Mouse (Mus musculus): ENCODE data around the gene Poldip3. TPM values are rescaled to one million over a fixed set of nuclear protein-coding genes. Genes with fewer than 3 reads are reported as not detected.

The Poldip3 gene
- polyA plus RNA-seq, 1 experiment from 2014 or later = 75.9 TPM

DNA sequence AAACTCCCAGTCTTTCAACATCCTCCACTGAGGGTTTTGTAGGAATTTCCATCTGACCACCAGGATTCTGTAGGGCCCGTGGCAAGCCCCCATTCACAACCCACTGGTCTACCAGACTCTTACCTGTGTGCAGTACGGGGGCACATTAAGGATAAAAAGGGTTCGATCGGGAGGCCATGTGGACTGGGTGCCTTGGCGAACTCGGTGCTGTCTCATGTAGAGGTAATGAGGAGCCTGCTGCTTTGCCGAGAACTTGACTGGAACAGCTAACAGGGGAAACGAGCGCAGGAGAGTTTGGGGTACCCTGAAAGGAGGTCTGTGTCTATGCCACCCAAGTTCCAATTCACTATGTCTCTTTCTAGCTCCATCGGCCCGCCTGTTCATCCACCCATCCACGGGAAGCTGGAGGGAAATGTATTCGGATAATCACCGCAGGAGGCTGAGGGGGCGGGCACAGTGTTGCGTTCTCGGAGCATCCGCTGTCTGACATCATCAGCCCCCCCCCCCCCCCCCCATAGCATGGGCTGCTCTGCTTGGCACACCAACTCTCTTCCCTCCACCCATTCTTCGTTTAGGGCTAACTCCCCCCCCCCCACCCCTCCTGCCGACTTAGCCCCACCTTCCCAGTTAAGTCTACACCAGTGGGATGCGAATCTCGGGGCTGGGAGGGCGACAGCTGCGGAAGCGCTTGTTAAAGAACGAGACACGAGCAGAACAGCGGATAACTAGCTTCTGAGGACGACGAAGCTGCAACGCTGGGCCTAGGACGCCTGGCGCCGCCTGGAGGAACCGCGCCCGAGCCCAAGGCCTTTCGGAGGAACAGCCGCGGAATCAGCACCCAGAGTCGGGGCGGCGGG, 27.2 kb downstream of the Poldip3 start:
- no peaks in the 10 kb centered on the region for H3K27me3 ChIP-seq (ENCODE audit: control insufficient read depth, insufficient read depth, low read length)
- H3K4me1 ChIP-seq (ENCODE audit: control insufficient read depth, insufficient read depth, low read length) = peaks cover 12% of the 10 kb centered on the region
- H3K9me3 ChIP-seq (replicated peaks; ENCODE audit: control insufficient read depth, low read length) = no peaks in the 10 kb centered on the region
- peak overlapping the region; percentile 95 for H3K4me3 ChIP-seq (ENCODE audit: low read length)
- ATAC-seq (replicated peaks; ENCODE audit: extremely low read depth, insufficient read depth, low FRiP score) = peak; percentile 21
- H3K36me3 ChIP-seq (ENCODE audit: control insufficient read depth, insufficient read depth) = peaks cover 35% of the 10 kb centered on the region
- peak overlapping the region; percentile 86 for H3K9ac ChIP-seq (ENCODE audit: low read length)
- peak overlapping the region; percentile 76 for H3K27ac ChIP-seq (ENCODE audit: low read length)
- WGBS = 4% methylated on average over 40 of the region's 43 CpGs
- H3K4me2 ChIP-seq (ENCODE audit: low read depth, low read length) = peak overlapping the region; percentile 87

GRCm38 (mm10) chr15:83118360-83118759, 30.8 kb downstream of the Poldip3 start:
- Histone ChIP-seq H3K4me3 (ENCODE audit: low read length) (no peak overlapping the region), H3K9ac (ENCODE audit: low read length) (no peak overlapping the region), H3K36me3 (ENCODE audit: control insufficient read depth, insufficient read depth) (peaks cover 23% of the 10 kb centered on the region), H3K4me2 (ENCODE audit: low read depth, low read length) (no peak overlapping the region), H3K27ac (ENCODE audit: low read length) (no peak overlapping the region), H3K9me3 (replicated peaks; ENCODE audit: control insufficient read depth, low read length) (no peaks in the 10 kb centered on the region), H3K4me1 (ENCODE audit: control insufficient read depth, insufficient read depth, low read length) (peaks cover 13% of the 10 kb centered on the region), H3K27me3 (ENCODE audit: control insufficient read depth, insufficient read depth, low read length) (no peaks in the 10 kb centered on the region)
- ATAC-seq (replicated peaks; ENCODE audit: extremely low read depth, insufficient read depth, low FRiP score) = no peak
- WGBS = 43% methylated on average over 7 of the region's 7 CpGs

DNA sequence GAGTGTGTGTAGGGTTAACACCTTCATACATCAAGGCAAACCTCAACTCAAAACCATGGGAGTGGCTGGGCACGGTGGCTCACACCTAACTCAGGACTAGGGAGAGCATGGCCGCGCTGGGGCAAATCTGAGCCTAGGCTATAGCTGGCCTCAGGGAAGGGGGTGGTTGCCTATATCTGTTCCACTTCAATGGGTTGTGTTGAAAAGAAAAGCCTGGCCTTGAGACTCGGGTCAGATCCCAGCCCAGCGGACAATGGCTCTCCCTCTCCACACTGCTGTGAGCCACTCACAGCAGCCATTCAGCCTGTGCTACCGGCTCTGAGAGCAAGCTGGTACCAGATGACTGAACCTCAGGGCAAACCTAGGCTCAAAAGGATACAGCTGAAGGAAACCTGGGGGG, 34.1 kb downstream of the Poldip3 start:
- no peak overlapping the region for H3K9ac ChIP-seq (ENCODE audit: low read length)
- H3K36me3 ChIP-seq (ENCODE audit: control insufficient read depth, insufficient read depth) = peaks cover 23% of the 10 kb centered on the region
- H3K27me3 ChIP-seq (ENCODE audit: control insufficient read depth, insufficient read depth, low read length) = no peaks in the 10 kb centered on the region
- WGBS = 80% methylated on average over 6 of the region's 6 CpGs
- H3K9me3 ChIP-seq (replicated peaks; ENCODE audit: control insufficient read depth, low read length) = no peaks in the 10 kb centered on the region
- H3K4me3 ChIP-seq (ENCODE audit: low read length) = no peak overlapping the region
- no peak overlapping the region for H3K4me2 ChIP-seq (ENCODE audit: low read depth, low read length)
- no peak overlapping the region for H3K27ac ChIP-seq (ENCODE audit: low read length)
- H3K4me1 ChIP-seq (ENCODE audit: control insufficient read depth, insufficient read depth, low read length) = peaks cover 9% of the 10 kb centered on the region
- ATAC-seq (replicated peaks; ENCODE audit: extremely low read depth, insufficient read depth, low FRiP score) = no peak

DNA sequence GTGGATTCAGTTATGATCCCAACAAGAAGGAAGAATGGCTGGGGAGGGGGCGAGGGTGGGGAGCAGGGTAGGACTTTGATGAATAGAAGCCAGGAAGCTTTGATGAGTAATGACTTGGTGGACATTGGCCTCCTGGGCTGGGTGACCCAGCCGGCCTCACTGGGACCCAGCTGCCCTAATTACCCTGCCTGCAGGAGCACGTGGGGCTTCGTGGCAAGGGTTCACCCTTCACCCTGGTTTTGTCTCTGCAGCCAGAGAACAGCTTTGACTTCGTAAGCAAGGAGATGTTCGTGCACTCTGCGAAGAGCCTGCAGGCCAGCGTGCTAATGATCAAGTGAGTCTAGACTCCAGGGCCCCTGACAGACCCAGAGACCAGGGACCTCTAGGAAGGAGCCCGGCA, 35.1 kb downstream of the Poldip3 start:
- no peak overlapping the region for H3K4me2 ChIP-seq (ENCODE audit: low read depth, low read length)
- H3K4me3 ChIP-seq (ENCODE audit: low read length) = no peak overlapping the region
- H3K27me3 ChIP-seq (ENCODE audit: control insufficient read depth, insufficient read depth, low read length) = no peaks in the 10 kb centered on the region
- peaks cover 22% of the 10 kb centered on the region for H3K36me3 ChIP-seq (ENCODE audit: control insufficient read depth, insufficient read depth)
- ATAC-seq (replicated peaks; ENCODE audit: extremely low read depth, insufficient read depth, low FRiP score) = no peak
- WGBS = 86% methylated on average over 9 of the region's 9 CpGs
- H3K9me3 ChIP-seq (replicated peaks; ENCODE audit: control insufficient read depth, low read length) = no peaks in the 10 kb centered on the region
- peaks cover 9% of the 10 kb centered on the region for H3K4me1 ChIP-seq (ENCODE audit: control insufficient read depth, insufficient read depth, low read length)
- H3K27ac ChIP-seq (ENCODE audit: low read length) = no peak overlapping the region
- H3K9ac ChIP-seq (ENCODE audit: low read length) = no peak overlapping the region

DNA sequence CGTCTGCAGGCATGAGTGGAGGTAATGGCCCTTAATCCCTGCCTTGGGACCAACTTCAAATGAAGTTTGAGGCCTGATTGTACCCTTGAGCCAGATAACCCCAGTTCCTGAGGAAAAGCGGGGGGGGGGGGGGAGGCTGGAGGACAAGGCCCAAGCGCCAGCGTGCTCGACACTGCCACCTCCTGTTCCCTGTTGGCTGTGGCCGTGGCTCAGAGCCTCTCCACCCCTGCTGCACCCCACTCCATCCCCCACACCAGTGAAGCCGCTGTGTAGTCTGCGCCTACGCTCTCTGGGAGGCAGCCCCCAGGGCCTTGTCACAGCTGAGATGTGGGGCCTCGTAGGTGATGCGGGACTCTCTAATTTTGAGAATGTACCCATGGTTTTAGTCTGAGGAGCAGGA, 36.3 kb downstream of the Poldip3 start:
- no peaks in the 10 kb centered on the region for H3K9me3 ChIP-seq (replicated peaks; ENCODE audit: control insufficient read depth, low read length)
- peak; percentile 67; the same call in 1 of the 2 replicates for ATAC-seq (replicated peaks; ENCODE audit: extremely low read depth, insufficient read depth, low FRiP score)
- 0 out of 2 replicates have a peak overlapping the region, but pooled peaks have one; percentile 33 for H3K9ac ChIP-seq (ENCODE audit: low read length)
- H3K27me3 ChIP-seq (ENCODE audit: control insufficient read depth, insufficient read depth, low read length) = no peaks in the 10 kb centered on the region
- H3K4me1 ChIP-seq (ENCODE audit: control insufficient read depth, insufficient read depth, low read length) = peaks cover 9% of the 10 kb centered on the region
- peaks cover 17% of the 10 kb centered on the region for H3K36me3 ChIP-seq (ENCODE audit: control insufficient read depth, insufficient read depth)
- H3K27ac ChIP-seq (ENCODE audit: low read length) = no peak overlapping the region
- no peak overlapping the region for H3K4me3 ChIP-seq (ENCODE audit: low read length)
- peak overlapping the region; percentile 40 for H3K4me2 ChIP-seq (ENCODE audit: low read depth, low read length)
- 8% methylated on average over 10 of the region's 11 CpGs for WGBS

- no peak overlapping the region for H3K27ac ChIP-seq (ENCODE audit: low read length)
- H3K4me2 ChIP-seq (ENCODE audit: low read depth, low read length) = no peak overlapping the region
- no peak for ATAC-seq (replicated peaks; ENCODE audit: extremely low read depth, insufficient read depth, low FRiP score)
- peaks cover 8% of the 10 kb centered on the region for H3K36me3 ChIP-seq (ENCODE audit: control insufficient read depth, insufficient read depth)
- no peaks in the 10 kb centered on the region for H3K27me3 ChIP-seq (ENCODE audit: control insufficient read depth, insufficient read depth, low read length)
- WGBS = 75% methylated on average over 7 of the region's 7 CpGs
- H3K4me1 ChIP-seq (ENCODE audit: control insufficient read depth, insufficient read depth, low read length) = peaks cover 9% of the 10 kb centered on the region
- H3K9me3 ChIP-seq (replicated peaks; ENCODE audit: control insufficient read depth, low read length) = no peaks in the 10 kb centered on the region
- no peak overlapping the region for H3K4me3 ChIP-seq (ENCODE audit: low read length)
- no peak overlapping the region for H3K9ac ChIP-seq (ENCODE audit: low read length)
Observed at GRCm38 (mm10) chr15:83111874-83112273, 37.3 kb downstream of the Poldip3 start.

DNA sequence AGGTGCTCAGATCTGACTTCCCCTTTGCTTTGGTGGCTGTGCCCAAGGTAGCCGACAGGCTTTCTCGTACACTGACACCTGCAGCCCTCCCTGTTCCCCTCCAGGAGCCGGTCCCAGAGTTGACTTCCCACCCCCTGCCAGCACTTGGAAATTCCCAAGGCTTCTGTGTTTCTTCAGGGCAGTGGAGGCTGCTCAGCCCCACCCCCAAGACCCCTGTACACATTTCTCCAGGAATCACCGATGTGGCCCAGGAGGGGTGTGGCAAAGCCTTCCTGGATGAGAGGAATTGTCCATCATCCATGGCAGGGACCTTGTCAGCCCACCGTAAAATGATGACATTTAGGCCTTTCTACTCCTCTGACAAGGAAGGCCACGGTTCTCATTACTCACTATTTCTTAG, 37.9 kb downstream of the Poldip3 start:
- Histone ChIP-seq H3K9me3 (replicated peaks; ENCODE audit: control insufficient read depth, low read length) (no peaks in the 10 kb centered on the region), H3K27me3 (ENCODE audit: control insufficient read depth, insufficient read depth, low read length) (no peaks in the 10 kb centered on the region), H3K4me3 (ENCODE audit: low read length) (no peak overlapping the region), H3K4me2 (ENCODE audit: low read depth, low read length) (no peak overlapping the region), H3K9ac (ENCODE audit: low read length) (no peak overlapping the region), H3K27ac (ENCODE audit: low read length) (no peak overlapping the region), H3K36me3 (ENCODE audit: control insufficient read depth, insufficient read depth) (peaks cover 7% of the 10 kb centered on the region), H3K4me1 (ENCODE audit: control insufficient read depth, insufficient read depth, low read length) (peaks cover 9% of the 10 kb centered on the region)
- 56% methylated on average over 6 of the region's 6 CpGs for WGBS
- ATAC-seq (replicated peaks; ENCODE audit: extremely low read depth, insufficient read depth, low FRiP score) = no peak

- peaks cover 3% of the 10 kb centered on the region for H3K4me1 ChIP-seq (ENCODE audit: control insufficient read depth, insufficient read depth, low read length)
- 75% methylated on average over 6 of the region's 6 CpGs for WGBS
- H3K4me2 ChIP-seq (ENCODE audit: low read depth, low read length) = no peak overlapping the region
- no peak overlapping the region for H3K27ac ChIP-seq (ENCODE audit: low read length)
- no peaks in the 10 kb centered on the region for H3K9me3 ChIP-seq (replicated peaks; ENCODE audit: control insufficient read depth, low read length)
- H3K36me3 ChIP-seq (ENCODE audit: control insufficient read depth, insufficient read depth) = peaks cover 4% of the 10 kb centered on the region
- no peak overlapping the region for H3K9ac ChIP-seq (ENCODE audit: low read length)
- ATAC-seq (replicated peaks; ENCODE audit: extremely low read depth, insufficient read depth, low FRiP score) = no peak
- H3K27me3 ChIP-seq (ENCODE audit: control insufficient read depth, insufficient read depth, low read length) = no peaks in the 10 kb centered on the region
- H3K4me3 ChIP-seq (ENCODE audit: low read length) = no peak overlapping the region
Observed at GRCm38 (mm10) chr15:83107814-83108213, 41.4 kb downstream of the Poldip3 start.

DNA sequence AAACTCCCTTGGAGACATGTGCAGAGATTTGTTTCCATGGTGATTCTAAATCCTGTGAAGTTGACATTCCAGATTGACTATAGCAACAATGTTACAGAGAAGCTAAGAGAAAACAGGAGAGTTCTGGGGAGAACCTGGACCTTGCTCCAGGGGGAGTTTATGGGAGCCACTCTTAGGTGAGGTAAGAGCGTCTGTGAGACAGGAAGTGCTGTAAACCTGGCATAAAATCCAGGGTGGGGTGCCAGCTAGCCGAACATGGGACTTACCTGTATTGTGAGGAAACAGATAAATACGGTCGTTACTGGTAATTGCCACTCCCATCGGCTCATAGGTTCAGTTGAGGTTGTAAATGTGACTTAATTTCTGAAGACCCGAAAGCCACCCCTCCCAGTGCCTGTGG, 42.8 kb downstream of the Poldip3 start:
- Histone ChIP-seq H3K36me3 (ENCODE audit: control insufficient read depth, insufficient read depth) (peaks cover 4% of the 10 kb centered on the region), H3K27me3 (ENCODE audit: control insufficient read depth, insufficient read depth, low read length) (no peaks in the 10 kb centered on the region), H3K4me1 (ENCODE audit: control insufficient read depth, insufficient read depth, low read length) (no peaks in the 10 kb centered on the region), H3K27ac (ENCODE audit: low read length) (no peak overlapping the region), H3K4me3 (ENCODE audit: low read length) (no peak overlapping the region), H3K9me3 (replicated peaks; ENCODE audit: control insufficient read depth, low read length) (no peaks in the 10 kb centered on the region), H3K4me2 (ENCODE audit: low read depth, low read length) (no peak overlapping the region), H3K9ac (ENCODE audit: low read length) (no peak overlapping the region)
- no peak for ATAC-seq (replicated peaks; ENCODE audit: extremely low read depth, insufficient read depth, low FRiP score)
- WGBS = 80% methylated on average over 6 of the region's 6 CpGs
